Mouse (Mus musculus) G1E (cell line): Measurements from ENCODE around the gene Dthd1.

Experiments
- CTCF ChIP-seq: IDR thresholded peaks from 2 replicates; pipeline ENCODE4 v1.5.1; 2012; ENCODE audit warnings: low read depth, low read length, inconsistent platforms, mixed read lengths
- GATA1 ChIP-seq: IDR thresholded peaks from 2 replicates; pipeline ENCODE4 v1.6.1; 2012; ENCODE audit warnings: borderline replicate concordance, low read length, inconsistent platforms, mixed read lengths
- GATA2 ChIP-seq: IDR thresholded peaks from 2 replicates; pipeline ENCODE4 v1.6.1; 2012; ENCODE audit warnings: low read depth, low read length, inconsistent platforms, borderline replicate concordance
- POLR2AphosphoS5 ChIP-seq: IDR thresholded peaks from 2 replicates; pipeline ENCODE4 v1.6.1; 2012; ENCODE audit warnings: low read depth, low read length, inconsistent platforms; ENCODE audit not compliant: insufficient replicate concordance
- TAL1 ChIP-seq: conservative IDR thresholded peaks from 2 replicates; pipeline ENCODE4 v1.6.1; 2012; ENCODE audit warnings: low read depth, low read length, inconsistent platforms, mixed read lengths

GRCm38 (mm10) chr5:62765784-62766701 is 47.6 kb upstream of the Dthd1 start, which contains the start of gene Arap2:
- TF ChIP-seq CTCF (no peak), TAL1 (no peak), POLR2AphosphoS5 (no peak), GATA1 (no peak), GATA2 (no peak)
